Mouse (Mus musculus) G1E (cell line): ENCODE data around the gene Fez2.

Experiments used
- CTCF ChIP-seq: IDR thresholded peaks from 2 replicates; pipeline ENCODE4 v1.5.1; 2012; ENCODE audit warnings: low read depth, low read length, inconsistent platforms, mixed read lengths
- GATA1 ChIP-seq: IDR thresholded peaks from 2 replicates; pipeline ENCODE4 v1.6.1; 2012; ENCODE audit warnings: borderline replicate concordance, low read length, inconsistent platforms, mixed read lengths
- GATA2 ChIP-seq: IDR thresholded peaks from 2 replicates; pipeline ENCODE4 v1.6.1; 2012; ENCODE audit warnings: low read depth, low read length, inconsistent platforms, borderline replicate concordance
- POLR2AphosphoS5 ChIP-seq: IDR thresholded peaks from 2 replicates; pipeline ENCODE4 v1.6.1; 2012; ENCODE audit warnings: low read depth, low read length, inconsistent platforms; ENCODE audit not compliant: insufficient replicate concordance

DNA sequence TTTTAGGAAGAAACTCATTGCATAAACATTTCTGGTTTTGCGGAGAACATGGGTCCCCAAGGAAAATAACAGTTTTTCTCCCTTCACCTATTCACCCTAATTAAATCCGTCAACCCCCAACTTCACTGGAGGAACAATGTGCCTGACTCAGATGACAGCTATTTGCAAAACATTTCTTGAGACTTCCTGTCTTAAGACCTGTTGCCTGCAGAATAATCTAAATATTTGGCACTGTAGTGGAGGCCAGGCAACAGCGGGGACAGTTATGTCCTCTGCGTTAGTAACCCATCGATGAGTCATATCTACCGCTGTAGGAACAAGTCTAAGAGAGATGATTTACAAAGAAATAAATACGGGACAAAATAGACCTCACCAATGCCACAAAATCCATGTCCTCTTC is 26.9 kb upstream of the Fez2 start:
- no peak for TF ChIP-seq CTCF
- TF ChIP-seq GATA2: no peak
- TF ChIP-seq GATA1: no peak
- TF ChIP-seq POLR2AphosphoS5: no peak
